Mouse (Mus musculus): ENCODE data around the gene Mcf2l.
A peak's percentile ranks its signal among the peaks of the same experiment; 100 is the strongest.

GRCm38 (mm10) chr8:12983681-12984467 is 110.3 kb downstream of the Mcf2l start:
- TF ChIP-seq CTCF (IDR thresholded peaks at IDR 0.05; ENCODE audit: insufficient read depth, low read depth, low read length) (no peak), POLR2A (IDR thresholded peaks at IDR 0.05; ENCODE audit: insufficient read depth, low read depth, low read length) (peak; percentile 68)
